ENCODE assay signal across 8 mouse cellular contexts in genomic region chr15:89430341-89430740, GRCm38 (mm10). TPM values are rescaled to one million over a fixed set of nuclear protein-coding genes. Genes with fewer than 3 reads are reported as not detected.
DNase-seq lines count a peak whose midpoint lies in the region; ATAC-seq lines count a peak whose summit lies in the region.

No protein-coding gene starts in this region.

- ATAC-seq in cerebellum, adult (ENCODE audit: insufficient number of reproducible peaks, low FRiP score, low TSS enrichment) = no peak
- no peak for ATAC-seq in hindbrain, embryonic 13.5 days (ENCODE audit: low FRiP score)
- ATAC-seq in midbrain, embryonic 15.5 days (replicated peaks) = no peak

- H3K4me1 ChIP-seq in hindbrain, embryonic 13.5 days (replicated peaks) = peaks cover 28% of the 10 kb centered on the region
- H3K4me1 ChIP-seq in midbrain, embryonic 15.5 days = peaks cover 22% of the 10 kb centered on the region

- peak overlapping the region; percentile 90 for H3K4me2 ChIP-seq in hindbrain, embryonic 13.5 days
- peak overlapping the region; percentile 97 for H3K4me2 ChIP-seq in midbrain, embryonic 15.5 days

- peak; percentile 49 for DNase-seq in cerebellum, adult 11-12 months
- DNase-seq in spleen, postnatal 10 days (ENCODE audit: low spot score in 2 of 2) = peak; percentile 28 to 33
- no peak for DNase-seq in spleen, postnatal 36 days (ENCODE audit: low spot score in 2 of 2)
- no peak for DNase-seq in frontal cortex, adult 2 months (ENCODE audit: extremely low spot score in 1 of 2, low spot score in 1 of 2)
- DNase-seq in thymus, adult 18-20 months = no peak

- peaks cover 25% of the 10 kb centered on the region for H3K36me3 ChIP-seq in hindbrain, embryonic 13.5 days
- peaks cover 13% of the 10 kb centered on the region for H3K36me3 ChIP-seq in midbrain, embryonic 15.5 days (replicated peaks)

- H3K9me3 ChIP-seq in hindbrain, embryonic 13.5 days = no peaks in the 10 kb centered on the region
- H3K9me3 ChIP-seq in midbrain, embryonic 15.5 days = no peaks in the 10 kb centered on the region

- H3K4me3 ChIP-seq in hindbrain, embryonic 13.5 days = peak overlapping the region; percentile 78
- H3K4me3 ChIP-seq in midbrain, embryonic 15.5 days = peak overlapping the region; percentile 84

- peak overlapping the region; percentile 84 for H3K9ac ChIP-seq in hindbrain, embryonic 13.5 days
- H3K9ac ChIP-seq in midbrain, embryonic 15.5 days = peak overlapping the region; percentile 78

- 49% methylated on average over 6 of the region's 6 CpGs for WGBS in hindbrain, embryonic 13.5 days
- WGBS in midbrain, embryonic 15.5 days = 49% methylated on average over 6 of the region's 6 CpGs

- peak overlapping the region; percentile 98 for H3K27ac ChIP-seq in hindbrain, embryonic 13.5 days
- peak overlapping the region; percentile 97 for H3K27ac ChIP-seq in midbrain, embryonic 15.5 days

- no peaks in the 10 kb centered on the region for H3K27me3 ChIP-seq in hindbrain, embryonic 13.5 days
- H3K27me3 ChIP-seq in midbrain, embryonic 15.5 days (replicated peaks) = no peaks in the 10 kb centered on the region

RNA-seq across cellular contexts. Expression of gene Chkb, which starts 0.6 kb away (rescaled TPM):
- 92.7 and 98.4 TPM in 2 replicates for polyA plus RNA-seq in hindbrain, embryonic 13.5 days (2015; fragmentation: Nextera tagmentation; extraction: Ambion mirVana)
- 91.8 and 92.3 TPM in 2 replicates for polyA plus RNA-seq in midbrain, embryonic 15.5 days (2015; fragmentation: Nextera tagmentation; extraction: Ambion mirVana)
- polyA plus RNA-seq in frontal cortex, adult 2 months (2012; rRNA removed) = 66.1 and 70.7 TPM in 2 replicates

RNA-seq across cellular contexts. Expression of gene Gm44502, which starts 0.8 kb away (rescaled TPM):
- polyA plus RNA-seq in hindbrain, embryonic 13.5 days (2015; fragmentation: Nextera tagmentation; extraction: Ambion mirVana) = not detected in 2 replicates
- polyA plus RNA-seq in midbrain, embryonic 15.5 days (2015; fragmentation: Nextera tagmentation; extraction: Ambion mirVana) = not detected in 2 replicates
- polyA plus RNA-seq in frontal cortex, adult 2 months (2012; rRNA removed) = 0.08 and 0.28 TPM in 2 replicates

RNA-seq across cellular contexts. Expression of gene C730034F03Rik, which starts 1.0 kb away (rescaled TPM):
- polyA plus RNA-seq in hindbrain, embryonic 13.5 days (2015; fragmentation: Nextera tagmentation; extraction: Ambion mirVana) = 5.4 and 8.2 TPM in 2 replicates
- polyA plus RNA-seq in midbrain, embryonic 15.5 days (2015; fragmentation: Nextera tagmentation; extraction: Ambion mirVana) = 7.3 and 8.2 TPM in 2 replicates
- polyA plus RNA-seq in frontal cortex, adult 2 months (2012; rRNA removed) = 3.2 and 3.8 TPM in 2 replicates

RNA-seq across cellular contexts. Expression of gene Cpt1b, which starts 4.7 kb away (rescaled TPM):
- polyA plus RNA-seq in hindbrain, embryonic 13.5 days (2015; fragmentation: Nextera tagmentation; extraction: Ambion mirVana) = 0.99 and 1.3 TPM in 2 replicates
- polyA plus RNA-seq in midbrain, embryonic 15.5 days (2015; fragmentation: Nextera tagmentation; extraction: Ambion mirVana) = 1.2 and 1.8 TPM in 2 replicates
- polyA plus RNA-seq in frontal cortex, adult 2 months (2012; rRNA removed) = 2.0 and 2.9 TPM in 2 replicates

RNA-seq across cellular contexts. Expression of gene Syce3, which starts 20.0 kb away (rescaled TPM):
- polyA plus RNA-seq in hindbrain, embryonic 13.5 days (2015; fragmentation: Nextera tagmentation; extraction: Ambion mirVana) = not detected in 2 replicates
- not detected in 2 replicates for polyA plus RNA-seq in midbrain, embryonic 15.5 days (2015; fragmentation: Nextera tagmentation; extraction: Ambion mirVana)
- polyA plus RNA-seq in frontal cortex, adult 2 months (2012; rRNA removed) = 0.48 TPM in 1 of 2 replicates, not detected in the other

Comparison
In these comparisons a context has a peak if more than half of its experiments do, and no peak if none do; other contexts are left out.
1. DNase-seq: peak in cerebellum, adult 11-12 months (single experiment) and spleen, postnatal 10 days (2 of 2); none in spleen, postnatal 36 days (0 of 2), frontal cortex, adult 2 months (0 of 2) and thymus, adult 18-20 months (0 of 2).